Mouse (Mus musculus) intestine, postnatal 0 days (tissue): ENCODE data around the gene Rcn2. TPM values are rescaled to one million over a fixed set of nuclear protein-coding genes. Genes with fewer than 3 reads are reported as not detected.

Source experiments
- ATAC-seq: fragments of 200-750 bp; cut with Nextera tagmentation; 2 replicates; pipeline ENCODE4 v1.8.0; 2017; ENCODE audit warnings: mild to moderate bottlenecking, moderate TSS enrichment, moderate library complexity
- H3K27ac ChIP-seq: fragments of 300-500 bp; sonication (generic); 2 replicates; pipeline ENCODE4 v1.5.1; 2014; ENCODE audit warnings: mild to moderate bottlenecking, low read depth, low read length, moderate library complexity
- H3K27me3 ChIP-seq: fragments of 300-500 bp; sonication (generic); replicated peaks from 2 replicates; pipeline ENCODE4 v1.6.1; 2014; ENCODE audit warnings: low read length, mixed read lengths; ENCODE audit not compliant: control insufficient read depth, insufficient read depth
- H3K36me3 ChIP-seq: fragments of 300-500 bp; sonication (generic); 2 replicates; pipeline ENCODE4 v1.6.1; 2014; ENCODE audit warnings: mild to moderate bottlenecking, moderate library complexity; ENCODE audit not compliant: control insufficient read depth, insufficient read depth
- H3K4me1 ChIP-seq: fragments of 300-500 bp; sonication (generic); replicated peaks from 2 replicates; pipeline ENCODE4 v1.6.1; 2014; ENCODE audit warnings: antibody characterized with exemption, low read length, mixed read lengths; ENCODE audit not compliant: control insufficient read depth, insufficient read depth
- H3K4me2 ChIP-seq: fragments of 300-500 bp; sonication (generic); replicated peaks from 2 replicates; pipeline ENCODE4 v1.6.1; 2014; ENCODE audit warnings: low read depth, mild to moderate bottlenecking, moderate library complexity
- H3K4me3 ChIP-seq: fragments of 300-500 bp; sonication (generic); 2 replicates; pipeline ENCODE4 v1.5.1; 2014; ENCODE audit warnings: low read depth, low read length
- H3K9ac ChIP-seq: fragments of 300-500 bp; sonication (generic); 2 replicates; pipeline ENCODE4 v1.6.1; 2014; ENCODE audit warnings: mild to moderate bottlenecking, low read depth, low read length
- H3K9me3 ChIP-seq: fragments of 300-500 bp; sonication (generic); 2 replicates; pipeline ENCODE4 v1.6.1; 2016; ENCODE audit warnings: mixed run types; ENCODE audit not compliant: control insufficient read depth
- CTCF ChIP-seq: sonication (generic); IDR thresholded peaks from 2 replicates; pipeline ENCODE4 v1.5.1; 2016; ENCODE audit warnings: low read depth, mild to moderate bottlenecking, control low read depth, antibody characterized with exemption, moderate library complexity
- WGBS: fragments of 180-500 bp; shearing (Covaris S2); extraction: QIAGEN DNeasy Blood & Tissue Kit; methylation state at CpG from one replicate; pipeline ENCODE4 v1.1.7; 2014; 5-methylcytosine and 5-hydroxymethylcytosine counted together
- polyA plus RNA-seq: library from polyadenylated mRNA; unstranded; fragments of >200 nt; fragmentation: Nextera tagmentation; extraction: Ambion mirVana; gene quantifications from 2 replicates; pipeline ENCODE4 v1.2.1, GENCODE M21; 2015

Gene Rcn2
- polyA plus RNA-seq, 1 experiment from 2014 or later, result 81.3 TPM

DNA sequence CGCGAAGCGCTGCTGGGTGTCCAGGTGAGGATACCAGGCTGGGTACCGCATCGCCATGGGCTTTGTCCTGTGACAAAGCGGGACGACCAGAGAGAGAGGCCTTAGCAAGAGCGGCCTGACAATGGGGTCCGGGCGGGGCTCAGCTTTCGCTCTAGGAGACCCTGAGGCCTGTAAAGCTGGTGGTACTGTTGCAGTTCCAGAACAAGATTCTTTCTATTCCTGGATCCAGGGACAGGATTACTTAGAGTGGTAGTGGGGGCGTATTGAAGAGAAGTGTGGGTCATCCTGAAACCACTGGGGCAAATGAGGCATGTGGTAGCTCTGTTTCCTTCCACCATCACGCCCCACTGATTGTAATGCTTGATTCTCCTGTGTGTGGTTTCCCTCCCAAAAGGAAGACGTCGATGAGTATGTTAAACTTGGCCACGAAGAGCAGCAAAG, 556 bp downstream of the Rcn2 start:
- no peak for TF ChIP-seq CTCF
- H3K9me3 ChIP-seq, result no peaks in the 10 kb centered on the region
- peak; percentile 2; the same call in 1 of the 2 replicates for ATAC-seq
- H3K4me1 ChIP-seq, result no peaks in the 10 kb centered on the region; the same call in 1 of the 2 replicates
- H3K27ac ChIP-seq, result peak overlapping the region; percentile 78
- peak overlapping the region; percentile 82 for H3K4me2 ChIP-seq
- H3K36me3 ChIP-seq, result peaks cover 4% of the 10 kb centered on the region; the same call in 1 of the 2 replicates
- 0% methylated on average over 16 of the region's 16 CpGs for WGBS
- peak overlapping the region; percentile 71 for H3K4me3 ChIP-seq
- H3K9ac ChIP-seq, result peak overlapping the region; percentile 66
- no peaks in the 10 kb centered on the region for H3K27me3 ChIP-seq

DNA sequence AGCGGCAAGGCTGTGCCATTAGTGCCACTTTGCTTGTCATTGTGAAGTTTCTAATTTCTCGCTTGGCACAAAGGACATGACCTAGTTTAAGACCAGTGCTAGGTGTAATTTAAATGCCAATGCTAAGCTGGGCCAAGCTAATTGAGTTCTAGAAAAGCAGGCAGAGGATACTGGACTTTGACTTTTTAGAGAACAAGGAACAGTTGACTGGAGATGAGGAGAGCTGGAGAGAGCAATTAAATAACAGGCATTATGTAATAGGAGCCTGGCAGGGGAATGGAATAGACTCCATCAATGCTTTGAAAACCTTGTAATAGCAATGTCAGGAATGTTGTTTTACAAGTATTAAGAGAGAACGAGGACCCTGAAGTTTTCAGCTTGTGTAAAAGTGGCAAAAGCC, 12.2 kb downstream of the Rcn2 start:
- H3K9me3 ChIP-seq, result no peaks in the 10 kb centered on the region
- no peak overlapping the region for H3K4me3 ChIP-seq
- no peaks in the 10 kb centered on the region for H3K27me3 ChIP-seq
- no peak for ATAC-seq
- no peak for TF ChIP-seq CTCF
- H3K4me2 ChIP-seq, result no peak overlapping the region
- peaks cover 29% of the 10 kb centered on the region for H3K36me3 ChIP-seq
- WGBS, result 81% methylated on average over 3 of the region's 3 CpGs
- H3K9ac ChIP-seq, result no peak overlapping the region
- H3K4me1 ChIP-seq, result no peaks in the 10 kb centered on the region; the same call in 1 of the 2 replicates
- H3K27ac ChIP-seq, result no peak overlapping the region

DNA sequence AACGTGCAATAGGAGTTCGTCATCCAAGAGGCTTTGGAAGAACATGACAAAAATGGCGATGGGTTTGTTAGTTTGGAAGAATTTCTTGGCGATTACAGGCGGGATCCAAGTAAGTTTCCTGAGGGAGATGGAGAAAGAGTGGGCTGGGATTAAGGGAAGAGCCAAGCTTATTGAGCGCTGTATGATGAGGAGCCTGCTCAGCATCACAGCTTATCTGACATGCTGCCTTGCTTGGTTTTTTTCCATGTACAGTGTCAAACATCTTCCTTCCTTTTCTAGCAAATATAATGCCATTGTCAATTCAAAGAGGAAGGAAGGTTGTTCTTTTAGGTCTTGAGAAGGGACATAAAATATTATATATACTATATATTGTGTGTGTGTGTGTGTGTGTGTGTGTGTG, 14.5 kb downstream of the Rcn2 start:
- Histone ChIP-seq H3K4me1 (no peaks in the 10 kb centered on the region), H3K4me3 (no peak overlapping the region), H3K9ac (no peak overlapping the region), H3K36me3 (peaks cover 46% of the 10 kb centered on the region), H3K9me3 (no peaks in the 10 kb centered on the region), H3K27ac (no peak overlapping the region), H3K27me3 (no peaks in the 10 kb centered on the region), H3K4me2 (no peak overlapping the region)
- 88% methylated on average over 6 of the region's 6 CpGs for WGBS
- no peak for ATAC-seq
- no peak for TF ChIP-seq CTCF

DNA sequence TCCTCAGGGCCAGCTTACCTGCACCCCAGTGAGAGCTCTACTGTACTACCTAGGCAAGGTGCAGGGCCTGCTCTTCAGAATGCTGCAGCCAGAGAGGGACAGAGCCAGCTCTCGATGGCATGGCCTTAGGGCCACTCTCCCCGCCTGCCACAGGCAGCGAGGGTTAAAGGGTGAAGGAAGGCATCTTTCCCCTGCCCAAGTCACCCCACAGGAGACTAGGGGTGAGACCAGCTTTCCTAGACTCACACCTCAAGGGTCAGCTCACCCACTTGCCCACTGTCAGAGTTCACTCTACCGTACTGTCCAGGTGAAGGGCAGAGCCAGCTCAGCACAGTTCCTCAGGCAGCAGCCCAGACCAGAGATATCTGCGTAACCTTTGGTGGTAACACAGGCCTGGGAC, 20.7 kb downstream of the Rcn2 start:
- Histone ChIP-seq H3K4me1 (no peaks in the 10 kb centered on the region), H3K4me3 (no peak overlapping the region), H3K4me2 (no peak overlapping the region), H3K27ac (no peak overlapping the region), H3K36me3 (peaks cover 31% of the 10 kb centered on the region), H3K27me3 (no peaks in the 10 kb centered on the region), H3K9me3 (no peaks in the 10 kb centered on the region), H3K9ac (no peak overlapping the region)
- no peak for TF ChIP-seq CTCF
- 92% methylated on average over 5 of the region's 5 CpGs for WGBS
- no peak for ATAC-seq

DNA sequence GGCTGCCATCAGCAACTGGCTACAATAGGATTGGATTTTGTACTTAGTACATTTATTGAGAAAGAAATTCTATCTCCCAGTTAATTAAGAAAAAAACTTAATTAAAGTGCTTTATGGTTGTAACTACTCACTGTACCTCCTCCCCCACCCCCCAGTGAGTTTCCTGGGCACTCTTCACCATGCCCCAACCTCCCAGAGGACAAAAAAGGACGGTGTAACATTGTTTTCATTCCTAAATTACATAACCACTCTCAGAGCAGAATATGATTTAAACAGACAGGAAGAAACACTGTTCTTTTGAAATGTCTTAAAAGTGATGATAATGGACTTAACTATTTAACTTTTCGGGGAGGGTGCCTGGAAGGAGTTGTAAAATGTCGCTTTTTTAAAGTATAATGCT, 23.4 kb downstream of the Rcn2 start:
- WGBS, result 62% methylated on average over 3 of the region's 3 CpGs
- peaks cover 16% of the 10 kb centered on the region for H3K36me3 ChIP-seq
- no peaks in the 10 kb centered on the region for H3K9me3 ChIP-seq
- no peak overlapping the region for H3K4me2 ChIP-seq
- no peak for ATAC-seq
- H3K4me3 ChIP-seq, result no peak overlapping the region
- no peaks in the 10 kb centered on the region for H3K27me3 ChIP-seq
- no peaks in the 10 kb centered on the region for H3K4me1 ChIP-seq
- H3K27ac ChIP-seq, result no peak overlapping the region
- no peak overlapping the region for H3K9ac ChIP-seq
- no peak for TF ChIP-seq CTCF

DNA sequence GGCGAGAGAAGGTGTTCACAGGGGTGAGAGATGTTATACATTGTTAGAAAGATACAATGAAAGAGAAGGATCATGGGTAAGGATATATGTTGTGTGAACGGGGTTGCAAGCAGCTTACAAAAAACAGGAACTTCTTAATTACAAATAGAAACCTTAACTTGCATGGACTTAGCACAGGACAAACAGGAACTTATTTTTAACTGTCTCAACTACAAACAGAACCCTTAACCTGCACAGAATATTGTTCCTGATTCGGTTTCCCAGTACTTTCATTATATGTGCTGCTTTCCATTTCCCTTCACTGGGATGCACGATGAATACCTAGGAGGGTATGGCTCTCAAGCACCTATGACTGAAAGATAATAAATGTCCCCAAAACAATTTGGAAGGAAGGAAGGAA, 26.3 kb downstream of the Rcn2 start:
- no peak overlapping the region for H3K4me3 ChIP-seq
- no peak overlapping the region for H3K9ac ChIP-seq
- no peaks in the 10 kb centered on the region for H3K9me3 ChIP-seq
- H3K27me3 ChIP-seq, result no peaks in the 10 kb centered on the region
- 90% methylated on average over 4 of the region's 4 CpGs for WGBS
- H3K4me2 ChIP-seq, result no peak overlapping the region
- no peak for ATAC-seq
- H3K27ac ChIP-seq, result no peak overlapping the region
- H3K36me3 ChIP-seq, result no peaks in the 10 kb centered on the region
- no peaks in the 10 kb centered on the region for H3K4me1 ChIP-seq
- TF ChIP-seq CTCF, result no peak

DNA sequence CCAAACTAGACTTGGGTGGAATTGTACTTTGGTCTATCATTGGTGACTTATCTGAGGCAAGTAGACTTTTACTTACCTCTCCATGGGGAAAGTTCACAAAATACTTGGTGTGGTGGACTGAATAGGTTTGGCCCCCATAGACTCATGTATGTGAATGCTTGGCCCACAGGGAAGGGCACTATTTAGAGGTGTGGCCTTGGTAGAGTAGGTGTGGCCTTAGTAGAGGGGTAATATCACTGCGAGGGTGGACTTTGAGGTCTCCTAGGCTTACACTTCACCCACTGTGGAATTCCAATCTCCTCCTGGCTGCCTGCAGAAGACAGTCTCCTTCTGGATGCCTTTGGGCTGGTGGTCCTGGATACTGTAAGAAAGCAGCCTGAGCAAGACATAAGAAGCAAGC, 27.0 kb downstream of the Rcn2 start:
- WGBS, result 67% methylated on average over 1 of the region's 1 CpGs
- Histone ChIP-seq H3K36me3 (no peaks in the 10 kb centered on the region), H3K27me3 (no peaks in the 10 kb centered on the region), H3K4me2 (no peak overlapping the region), H3K27ac (no peak overlapping the region), H3K4me1 (no peaks in the 10 kb centered on the region), H3K4me3 (no peak overlapping the region), H3K9ac (no peak overlapping the region), H3K9me3 (no peaks in the 10 kb centered on the region)
- no peak for TF ChIP-seq CTCF
- peak; percentile 69 for ATAC-seq
